Mouse (Mus musculus) limb, embryonic 14.5 days (tissue): ENCODE data around the gene Ap2a1. TPM values are rescaled to one million over a fixed set of nuclear protein-coding genes. Genes with fewer than 3 reads are reported as not detected.
A peak's percentile ranks its signal among the peaks of the same experiment; 100 is the strongest.

Source experiments
- ATAC-seq: fragments of 200-750 bp; cut with Nextera tagmentation; 2 replicates; pipeline ENCODE4 v1.8.0; 2017; ENCODE audit warnings: low read depth, moderate number of reproducible peaks, moderate TSS enrichment; ENCODE audit not compliant: low FRiP score
- DNase-seq: peaks from one replicate; pipeline ENCODE4 v3.0.0-alpha.2; 2015; ENCODE audit warnings: low spot score
- H3K27ac ChIP-seq: fragments of 300-500 bp; sonication (generic); replicated peaks from 2 replicates; pipeline ENCODE4 v1.5.1; 2014; ENCODE audit warnings: low read depth, mild to moderate bottlenecking, low read length, moderate library complexity, mixed read lengths
- H3K27me3 ChIP-seq: fragments of 300-500 bp; sonication (generic); 2 replicates; pipeline ENCODE4 v1.6.1; 2014; ENCODE audit warnings: low read length, mixed read lengths; ENCODE audit not compliant: control insufficient read depth, insufficient read depth
- H3K36me3 ChIP-seq: fragments of 300-500 bp; sonication (generic); 2 replicates; pipeline ENCODE4 v1.6.1; 2014; ENCODE audit warnings: mild to moderate bottlenecking, low read length, moderate library complexity, mixed read lengths; ENCODE audit not compliant: control insufficient read depth, insufficient read depth
- H3K4me1 ChIP-seq: fragments of 300-500 bp; sonication (generic); 2 replicates; pipeline ENCODE4 v1.6.1; 2014; ENCODE audit warnings: antibody characterized with exemption, low read length, mixed read lengths; ENCODE audit not compliant: control insufficient read depth, insufficient read depth
- H3K4me2 ChIP-seq: fragments of 300-500 bp; sonication (generic); replicated peaks from 2 replicates; pipeline ENCODE4 v1.6.1; 2014; ENCODE audit warnings: low read depth, mild to moderate bottlenecking, low read length, moderate library complexity; ENCODE audit not compliant: severe bottlenecking
- H3K4me3 ChIP-seq: fragments of 300-500 bp; sonication (generic); replicated peaks from 2 replicates; pipeline ENCODE4 v1.5.1; 2014; ENCODE audit warnings: low read length
- H3K9ac ChIP-seq: fragments of 300-500 bp; sonication (generic); 2 replicates; pipeline ENCODE4 v1.6.1; 2014; ENCODE audit warnings: mild to moderate bottlenecking, low read depth, low read length, moderate library complexity; ENCODE audit not compliant: severe bottlenecking
- H3K9me3 ChIP-seq: fragments of 300-500 bp; sonication (generic); 2 replicates; pipeline ENCODE4 v1.6.1; 2016; ENCODE audit warnings: low read length; ENCODE audit not compliant: control insufficient read depth
- POLR2A ChIP-seq: fragments of 200-500 bp; IDR thresholded peaks from 2 replicates; pipeline ENCODE4 v1.8.0; 2012; ENCODE audit warnings: inconsistent platforms, mild to moderate bottlenecking, moderate library complexity, borderline replicate concordance; ENCODE audit not compliant: insufficient read depth, insufficient read length; ENCODE audit errors: extremely low read depth
- WGBS: fragments of 180-500 bp; shearing (Covaris S2); extraction: QIAGEN DNeasy Blood & Tissue Kit; methylation state at CpG from one replicate; pipeline ENCODE4 v1.1.7; 2014; 5-methylcytosine and 5-hydroxymethylcytosine counted together
- polyA plus RNA-seq, 2 experiments: library from polyadenylated mRNA; depleted of rRNA in 1 of 2; stranded (reverse) in 1 of 2; unstranded in 1 of 2; fragments of >200 nt; fragmentation: Nextera tagmentation in 1 of 2; extraction: Ambion mirVana in 1 of 2; gene quantifications; 2 replicates each; pipeline versions ENCODE4 v1.2.1 to v1.2.3; 2012 to 2014

Ap2a1 gene
- polyA plus RNA-seq, 2 experiments, result 75.7 to 113 TPM

- Histone ChIP-seq H3K4me1 (peaks cover 40% of the 10 kb centered on the region), H3K9ac (peak within 1 kb of the TSS; percentile 100), H3K9me3 (no peaks in the 10 kb centered on the region), H3K4me2 (peak within 1 kb of the TSS; percentile 94), H3K4me3 (peak within 1 kb of the TSS; percentile 98), H3K36me3 (peaks cover 21% of the 10 kb centered on the region), H3K27me3 (no peaks in the 10 kb centered on the region), H3K27ac (peak within 1 kb of the TSS; percentile 100)
- DNase-seq (peak; percentile 97), ATAC-seq (peak; percentile 92)
- peak; percentile 39; the same call in 1 of the 2 replicates for TF ChIP-seq POLR2A
- 5% methylated on average over 28 of the region's 29 CpGs for WGBS
These were observed 59.4 kb downstream of the Ap2a1 start, which contains the start of gene Ptov1 for GRCm38 (mm10) chr7:44869697-44870528. Gene Ptov1, minus strand, starts transcription at chr7:44869788.

GRCm38 (mm10) chr7:44868919-44869696 lies 60.2 kb downstream of the Ap2a1 start:
- Histone ChIP-seq H3K27me3 (no peaks in the 10 kb centered on the region), H3K4me2 (peak overlapping the region; percentile 94), H3K9me3 (no peaks in the 10 kb centered on the region), H3K4me3 (peak overlapping the region; percentile 98), H3K36me3 (peaks cover 29% of the 10 kb centered on the region), H3K4me1 (peaks cover 40% of the 10 kb centered on the region), H3K9ac (peak overlapping the region; percentile 100), H3K27ac (peak overlapping the region; percentile 100)
- peak; percentile 66 for ATAC-seq
- peak; percentile 42; the same call in 1 of the 2 replicates for TF ChIP-seq POLR2A
- DNase-seq, result peak; percentile 81
- under 1% methylated on average over 70 of the region's 108 CpGs for WGBS

GRCm38 (mm10) chr7:44868465-44868864 lies 60.8 kb downstream of the Ap2a1 start:
- peak overlapping the region; percentile 100 for H3K9ac ChIP-seq
- H3K4me3 ChIP-seq, result peak overlapping the region; percentile 98
- peak overlapping the region; percentile 94 for H3K4me2 ChIP-seq
- no peaks in the 10 kb centered on the region for H3K9me3 ChIP-seq
- H3K27ac ChIP-seq, result peak overlapping the region; percentile 100
- peaks cover 36% of the 10 kb centered on the region for H3K36me3 ChIP-seq
- 5% methylated on average over 16 of the region's 16 CpGs for WGBS
- no peaks in the 10 kb centered on the region for H3K27me3 ChIP-seq
- no peak for ATAC-seq
- peaks cover 40% of the 10 kb centered on the region for H3K4me1 ChIP-seq
- no peak for TF ChIP-seq POLR2A
- DNase-seq, result no peak

GRCm38 (mm10) chr7:44867802-44868201 lies 61.5 kb downstream of the Ap2a1 start:
- no peak for ATAC-seq
- Histone ChIP-seq H3K27ac (no peak overlapping the region), H3K4me1 (peaks cover 40% of the 10 kb centered on the region), H3K4me2 (peak overlapping the region; percentile 94), H3K27me3 (no peaks in the 10 kb centered on the region), H3K9me3 (no peaks in the 10 kb centered on the region), H3K9ac (peak overlapping the region; percentile 100), H3K36me3 (peaks cover 42% of the 10 kb centered on the region), H3K4me3 (peak overlapping the region; percentile 98)
- no peak for DNase-seq
- no peak for TF ChIP-seq POLR2A
- WGBS, result 54% methylated on average over 9 of the region's 9 CpGs

- no peak for ATAC-seq
- 69% methylated on average over 17 of the region's 19 CpGs for WGBS
- peak overlapping the region; percentile 100 for H3K9ac ChIP-seq
- H3K4me2 ChIP-seq, result peak overlapping the region; percentile 94
- H3K27me3 ChIP-seq, result no peaks in the 10 kb centered on the region
- peaks cover 49% of the 10 kb centered on the region for H3K36me3 ChIP-seq
- DNase-seq, result no peak
- no peak for TF ChIP-seq POLR2A
- no peak overlapping the region for H3K27ac ChIP-seq
- peaks cover 40% of the 10 kb centered on the region for H3K4me1 ChIP-seq
- peak overlapping the region; percentile 98 for H3K4me3 ChIP-seq
- H3K9me3 ChIP-seq, result no peaks in the 10 kb centered on the region
These were observed 62.1 kb downstream of the Ap2a1 start for GRCm38 (mm10) chr7:44867010-44867702.
